Mouse (Mus musculus): ENCODE measurements around the gene Rpl35. TPM values are rescaled to one million over a fixed set of nuclear protein-coding genes. Genes with fewer than 3 reads are reported as not detected.

The Rpl35 gene
- polyA plus RNA-seq, 1 experiment from 2014 or later, result 505 TPM

DNA sequence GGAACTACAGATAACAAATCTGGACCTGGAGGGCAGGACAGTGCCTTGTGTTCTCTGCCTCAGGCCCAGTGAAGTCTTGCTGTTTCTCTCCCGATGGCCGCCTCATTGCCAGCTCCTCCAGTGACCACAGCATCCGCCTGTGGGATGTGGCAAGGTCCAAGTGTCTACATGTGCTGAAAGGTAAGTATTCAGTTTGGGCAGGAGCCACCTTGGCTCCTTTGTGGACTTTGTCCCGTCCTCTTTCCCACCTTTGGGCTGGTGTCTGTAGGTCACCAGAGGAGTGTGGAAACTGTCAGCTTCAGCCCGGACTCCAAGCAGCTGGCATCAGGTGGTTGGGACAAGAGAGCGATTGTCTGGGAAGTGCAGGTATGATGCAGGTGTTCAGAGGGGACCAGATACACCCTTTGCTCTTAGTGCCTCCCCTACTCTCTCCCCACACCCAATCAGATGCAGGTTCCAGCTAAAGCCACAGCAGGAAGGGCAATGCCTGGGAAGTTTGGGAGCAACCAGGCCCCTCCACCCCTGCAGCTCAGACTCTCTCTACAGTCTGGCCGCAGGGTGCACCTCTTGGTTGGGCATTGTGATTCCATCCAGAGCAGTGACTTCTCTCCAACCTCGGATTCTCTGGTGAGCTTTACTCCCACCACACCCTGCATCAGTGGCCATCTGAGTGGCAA is 5.4 kb downstream of the Rpl35 start:
- no peak for DNase-seq (ENCODE audit: low read depth, low spot score)
- no peak for TF ChIP-seq CTCF (IDR thresholded peaks at IDR 0.05)
- H3K27me3 ChIP-seq, result no peaks in the 10 kb centered on the region
- in situ Hi-C loops (cut with MboI; ENCODE audit: low pct_unique_long_range_greater_than_20kb), result loop anchor here (5.0 to 10.0 kb wide), 3 partner anchors 73 to 355 kb away; partner anchors contain the start of genes Nr6a1 and Psmb7
- ChIA-PET CTCF (interaction anchor here (1.0 to 2.3 kb wide), 2 partner anchors 10 to 74 kb away, joined by 3 to 8 read pairs; no protein-coding TSS in a partner anchor), POLR2A (interaction anchor here (0.6 to 1.9 kb wide), 4 partner anchors 8 to 508 kb away, joined by 3 to 7 read pairs (median 4); partner anchors contain the start of gene Nr6a1)
- ATAC-seq, result no peak

DNA sequence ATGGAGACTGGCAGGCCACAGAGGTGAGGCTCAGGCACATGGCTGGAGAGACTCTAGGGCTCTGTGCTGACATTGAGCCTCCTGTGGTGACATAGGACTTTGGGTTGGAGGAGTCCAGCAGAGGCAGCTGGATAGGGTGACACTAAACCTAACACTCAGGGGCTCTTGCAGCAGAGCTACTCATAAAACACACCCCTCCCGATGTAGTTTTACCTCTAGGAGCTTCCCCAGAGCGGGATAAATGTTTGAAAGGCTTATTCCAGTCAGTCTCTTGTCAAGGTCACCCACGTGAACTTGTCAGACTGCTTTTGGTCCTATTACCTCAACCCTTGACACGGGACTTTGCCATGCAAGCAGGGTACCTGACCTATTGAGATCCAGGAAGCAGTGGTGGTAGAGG is 6.0 kb downstream of the Rpl35 start:
- no peaks in the 10 kb centered on the region for H3K27me3 ChIP-seq
- in situ Hi-C loops (cut with MboI; ENCODE audit: low pct_unique_long_range_greater_than_20kb), result loop anchor here (5.0 kb wide), 2 partner anchors 72 to 202 kb away; partner anchors contain the start of gene Nr6a1
- TF ChIP-seq CTCF (IDR thresholded peaks at IDR 0.05), result no peak
- CTCF ChIA-PET, result interaction anchor here (1.5 to 2.3 kb wide), 2 partner anchors 13 to 74 kb away, joined by 5 to 8 read pairs; no protein-coding TSS in a partner anchor
- POLR2A ChIA-PET, result interaction anchor here (0.6 to 1.9 kb wide), 4 partner anchors 9 to 508 kb away, joined by 3 to 7 read pairs (median 4); partner anchors contain the start of gene Nr6a1
- no peak for DNase-seq (ENCODE audit: low read depth, low spot score)
- no peak for ATAC-seq

DNA sequence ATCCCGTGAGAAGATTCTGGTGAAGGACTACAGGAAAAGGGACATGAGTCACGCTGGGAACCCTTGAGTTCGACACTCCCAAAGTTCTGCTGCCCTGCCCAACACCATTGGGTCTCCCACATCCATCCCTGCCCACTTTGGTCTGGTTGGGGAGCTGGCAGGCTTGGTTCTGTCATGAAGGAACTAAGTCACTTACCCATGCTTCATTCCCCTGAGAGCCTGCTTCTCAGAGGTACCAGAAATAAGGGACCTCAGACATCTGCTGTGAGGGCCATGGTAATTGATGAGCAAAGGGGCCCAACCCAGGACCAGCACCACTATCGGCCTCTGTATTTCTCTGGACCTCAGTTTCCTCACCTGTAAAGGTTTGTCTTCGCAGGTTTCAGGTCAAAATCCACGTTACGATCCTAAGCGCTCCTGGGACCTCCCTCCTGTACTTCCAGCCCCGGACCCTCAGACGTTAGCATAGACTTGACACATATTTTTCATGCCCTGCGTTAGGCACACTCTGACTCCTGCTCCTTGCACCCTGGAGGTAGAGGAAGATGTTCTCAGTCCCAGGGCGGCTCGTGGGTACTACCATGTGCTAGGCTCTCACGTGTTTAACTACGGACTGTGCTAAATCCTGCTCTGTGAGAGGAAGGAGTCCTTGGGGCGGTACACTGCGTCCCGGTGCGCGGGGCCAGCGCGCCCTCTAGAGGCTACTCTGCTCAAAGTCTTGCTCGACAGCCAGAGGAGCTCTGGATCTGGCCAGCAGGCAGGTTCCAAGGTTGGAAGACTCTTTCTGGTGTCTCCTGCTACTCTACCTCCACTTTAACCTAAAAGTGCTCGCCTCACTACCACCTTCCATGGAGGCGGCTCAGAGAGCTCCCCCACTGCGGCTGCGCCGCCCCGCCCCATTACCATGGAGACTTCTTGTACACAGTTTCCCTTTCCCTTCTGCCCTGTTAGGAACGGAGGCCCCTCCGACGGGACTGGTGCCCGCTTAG is 7.7 kb downstream of the Rpl35 start, which contains the start of gene Wdr38:
Gene Wdr38 (plus strand): TSS at position 91 of the 989 bp plus-strand sequence.
- ATAC-seq, result peak; percentile 85
- ChIA-PET CTCF (interaction anchor here (0.7 to 2.3 kb wide), 11 partner anchors 11 to 175 kb away, joined by 3 to 13 read pairs (median 4); partner anchors contain the start of gene Nr6a1), POLR2A (interaction anchor here (1.9 kb wide), 1 partner anchor 10 kb away, joined by 7 read pairs; no protein-coding TSS in a partner anchor)
- no peak for TF ChIP-seq CTCF (IDR thresholded peaks at IDR 0.05)
- in situ Hi-C loops (cut with MboI; ENCODE audit: low pct_unique_long_range_greater_than_20kb), result loop anchor here (5.0 kb wide), 2 partner anchors 70 to 200 kb away; partner anchors contain the start of gene Nr6a1
- DNase-seq (ENCODE audit: low read depth, low spot score), result peak; percentile 76
- no peaks in the 10 kb centered on the region for H3K27me3 ChIP-seq

DNA sequence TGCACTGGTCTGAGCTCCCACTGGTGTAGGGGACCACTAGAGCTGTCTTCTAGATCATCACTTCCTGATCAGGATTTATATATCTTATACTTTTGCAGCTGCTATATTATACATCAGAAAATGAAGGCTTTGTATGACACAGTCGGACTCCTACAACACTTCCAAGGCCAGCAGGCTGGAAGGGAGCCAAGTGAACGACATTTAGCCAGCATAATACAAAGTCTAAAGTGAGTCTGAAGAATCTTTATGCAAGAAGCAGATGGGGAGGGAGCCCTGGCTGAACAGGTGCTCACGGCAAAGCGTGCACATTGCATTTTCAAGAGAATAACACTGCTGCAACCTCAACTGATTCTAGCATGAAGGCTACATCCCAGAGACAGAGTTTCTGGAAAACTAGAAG is 13.0 kb downstream of the Rpl35 start:
- no peak for TF ChIP-seq CTCF (IDR thresholded peaks at IDR 0.05)
- POLR2A ChIA-PET, result no interaction called here
- DNase-seq (ENCODE audit: low read depth, low spot score), result no peak
- CTCF ChIA-PET, result no interaction called here
- H3K27me3 ChIP-seq, result no peaks in the 10 kb centered on the region
- in situ Hi-C loops (cut with MboI; ENCODE audit: low pct_unique_long_range_greater_than_20kb), result no loop called here
- no peak for ATAC-seq

DNA sequence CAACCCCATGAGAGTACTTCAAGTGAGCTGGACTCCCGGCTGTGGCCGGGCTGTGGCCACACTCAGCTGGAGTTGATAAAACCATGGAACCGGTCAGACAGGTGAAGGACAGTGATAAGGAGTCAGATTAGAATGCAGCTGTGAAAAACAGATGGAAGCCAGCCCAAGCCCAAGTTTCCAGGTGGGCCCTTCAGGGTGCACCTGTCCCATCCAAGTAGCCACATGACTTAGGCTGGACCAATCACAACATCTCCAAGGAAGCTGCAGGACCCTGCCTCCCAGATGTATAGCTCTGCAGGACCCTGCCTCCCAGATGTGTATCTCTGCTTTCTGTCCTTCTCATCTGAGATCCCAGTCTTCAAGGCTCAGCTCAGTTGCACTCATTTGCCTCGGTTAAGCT is 13.4 kb downstream of the Rpl35 start:
- in situ Hi-C loops (cut with MboI; ENCODE audit: low pct_unique_long_range_greater_than_20kb), result no loop called here
- H3K27me3 ChIP-seq, result no peaks in the 10 kb centered on the region
- TF ChIP-seq CTCF (IDR thresholded peaks at IDR 0.05), result no peak
- CTCF ChIA-PET, result no interaction called here
- ATAC-seq, result no peak
- POLR2A ChIA-PET, result no interaction called here
- no peak for DNase-seq (ENCODE audit: low read depth, low spot score)

DNA sequence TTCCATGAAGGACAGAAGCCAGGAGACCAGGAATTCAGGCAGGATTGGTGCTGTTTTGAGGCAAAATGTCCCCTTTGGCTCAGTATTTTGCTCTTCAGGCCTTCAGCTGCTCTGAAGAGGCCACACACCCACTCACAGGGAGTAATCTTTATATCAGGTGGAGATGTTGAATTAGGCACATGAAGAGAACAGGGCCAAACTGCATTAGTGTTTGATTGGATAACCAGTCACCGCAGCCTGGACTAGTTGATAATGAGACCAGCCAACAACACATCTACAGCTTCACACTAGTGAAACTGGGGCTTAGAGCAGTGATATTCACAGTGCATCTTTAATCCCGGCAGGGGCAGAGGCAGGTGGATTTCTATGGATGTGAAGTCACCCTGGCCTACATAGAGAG is 16.5 kb downstream of the Rpl35 start:
- ATAC-seq (no peak), DNase-seq (ENCODE audit: low read depth, low spot score) (no peak)
- no peaks in the 10 kb centered on the region for H3K27me3 ChIP-seq
- ChIA-PET CTCF (no interaction called here), POLR2A (no interaction called here)
- TF ChIP-seq CTCF (IDR thresholded peaks at IDR 0.05), result no peak
- in situ Hi-C loops (cut with MboI; ENCODE audit: low pct_unique_long_range_greater_than_20kb), result no loop called here

DNA sequence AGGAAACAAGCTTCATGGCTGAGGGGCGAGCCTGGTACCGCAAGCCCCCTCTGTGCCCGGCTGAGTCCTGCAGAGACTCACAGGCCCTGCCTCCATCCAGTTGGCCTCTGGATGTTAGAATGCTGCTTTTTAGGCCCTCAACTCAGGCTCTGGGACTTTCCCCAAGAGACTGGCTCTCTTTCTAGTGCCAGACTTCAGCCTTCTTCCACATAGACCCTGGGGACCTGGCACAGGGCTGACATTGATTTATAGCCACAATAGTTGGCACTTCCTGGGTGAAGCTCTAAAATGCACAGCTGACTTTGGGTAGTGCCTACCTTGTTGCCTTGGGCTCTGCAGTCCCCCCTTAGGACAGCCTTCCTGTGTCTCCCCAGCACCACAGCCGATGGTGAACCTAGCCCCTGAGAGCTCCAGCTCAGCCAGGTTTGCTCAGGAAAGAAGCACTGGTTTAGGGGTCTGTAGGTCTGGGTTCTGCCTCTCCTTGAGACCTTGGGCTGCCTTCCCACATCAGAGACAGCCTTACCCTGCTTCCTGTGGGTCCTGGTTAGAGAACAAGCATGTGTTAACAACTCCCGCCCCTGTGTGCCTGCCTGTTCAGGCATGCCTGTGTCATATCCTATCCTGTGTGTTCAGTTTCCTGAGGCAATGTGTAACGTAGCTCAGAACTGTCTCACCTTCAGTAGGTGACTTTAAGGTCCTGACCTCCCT is 17.5 kb downstream of the Rpl35 start:
- no peaks in the 10 kb centered on the region for H3K27me3 ChIP-seq
- ChIA-PET CTCF (interaction anchor here (1.0 kb wide), 1 partner anchor 11 kb away, joined by 3 read pairs; no protein-coding TSS in a partner anchor), POLR2A (no interaction called here)
- TF ChIP-seq CTCF (IDR thresholded peaks at IDR 0.05), result no peak
- DNase-seq (ENCODE audit: low read depth, low spot score), result no peak
- ATAC-seq, result no peak
- in situ Hi-C loops (cut with MboI; ENCODE audit: low pct_unique_long_range_greater_than_20kb), result no loop called here

DNA sequence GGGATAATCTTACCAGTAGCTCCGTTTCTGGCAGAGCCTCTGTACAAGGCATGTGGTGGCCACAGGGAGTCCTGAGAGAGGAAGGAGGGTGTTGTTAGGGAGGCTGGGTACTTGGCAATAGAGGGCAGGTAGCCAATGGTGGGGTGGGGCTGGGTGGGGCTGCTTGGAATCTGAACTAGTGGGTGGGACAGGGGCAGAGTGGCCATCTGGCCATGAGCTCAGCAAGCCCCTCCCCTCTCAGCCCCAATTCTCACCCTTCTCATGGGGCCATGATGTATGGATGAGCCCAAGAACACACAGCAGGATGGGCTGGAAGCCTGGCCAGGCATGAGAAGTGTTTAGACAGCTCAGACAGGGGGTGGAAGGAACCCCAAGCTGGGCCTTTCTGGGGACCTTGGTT is 18.1 kb downstream of the Rpl35 start:
- POLR2A ChIA-PET, result no interaction called here
- TF ChIP-seq CTCF (IDR thresholded peaks at IDR 0.05), result no peak

DNA sequence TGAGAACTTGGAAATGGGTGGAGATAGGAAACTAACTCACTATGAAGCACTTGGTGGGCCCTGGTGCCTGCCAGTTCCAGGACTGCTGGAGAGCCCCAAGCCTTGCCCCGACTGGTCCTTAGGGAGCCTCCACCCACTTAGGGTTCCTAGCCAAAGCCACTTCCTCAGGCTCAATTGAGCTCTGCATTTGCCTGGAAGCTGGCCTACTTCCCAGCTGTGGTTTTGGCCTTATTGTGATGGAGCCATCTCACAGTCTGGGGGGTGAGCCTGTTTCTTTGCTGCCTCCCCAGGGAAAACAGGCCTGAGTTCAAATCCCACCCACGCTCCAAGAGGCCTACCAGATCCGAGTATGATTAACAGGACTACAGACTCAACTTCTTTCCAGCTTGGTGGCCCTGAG is 18.8 kb downstream of the Rpl35 start:
- CTCF ChIA-PET, result interaction anchor here (1.0 to 1.3 kb wide), 2 partner anchors 10 to 12 kb away, joined by 3 to 5 read pairs; no protein-coding TSS in a partner anchor
- no peak for ATAC-seq
- H3K27me3 ChIP-seq, result no peaks in the 10 kb centered on the region
- in situ Hi-C loops (cut with MboI; ENCODE audit: low pct_unique_long_range_greater_than_20kb), result no loop called here
- DNase-seq (ENCODE audit: low read depth, low spot score), result no peak
- POLR2A ChIA-PET, result no interaction called here
- TF ChIP-seq CTCF (IDR thresholded peaks at IDR 0.05), result no peak

More for the DNA sequence above, 18.1 kb downstream of the Rpl35 start:
- in situ Hi-C loops (cut with MboI; ENCODE audit: low pct_unique_long_range_greater_than_20kb), result no loop called here
- ATAC-seq (no peak), DNase-seq (ENCODE audit: low read depth, low spot score) (no peak)
- CTCF ChIA-PET, result interaction anchor here (1.0 kb wide), 1 partner anchor 11 kb away, joined by 3 read pairs; no protein-coding TSS in a partner anchor
- H3K27me3 ChIP-seq, result no peaks in the 10 kb centered on the region

DNA sequence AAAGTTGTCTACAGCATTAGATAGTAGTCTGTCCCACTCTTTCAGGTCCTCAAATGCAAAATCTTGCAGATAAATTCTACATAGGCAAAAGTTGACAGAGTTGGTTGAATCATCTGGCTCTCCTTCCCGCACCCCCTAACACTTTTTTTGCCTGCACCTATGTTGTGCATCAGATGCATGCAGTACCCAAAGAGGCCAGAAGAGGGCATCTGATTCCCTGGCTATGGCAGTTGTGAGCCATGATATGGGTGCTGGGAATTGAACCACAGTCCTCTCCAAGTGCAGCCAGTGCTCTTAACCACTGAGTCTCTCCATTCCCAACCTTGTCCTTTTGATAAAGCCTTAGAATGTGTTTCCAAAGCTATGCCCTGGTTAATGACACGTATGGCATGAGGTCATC is 22.0 kb downstream of the Rpl35 start:
- POLR2A ChIA-PET, result no interaction called here
- CTCF ChIA-PET, result no interaction called here
- TF ChIP-seq CTCF (IDR thresholded peaks at IDR 0.05), result no peak
- in situ Hi-C loops (cut with MboI; ENCODE audit: low pct_unique_long_range_greater_than_20kb), result no loop called here
- peaks cover 9% of the 10 kb centered on the region for H3K27me3 ChIP-seq
- DNase-seq (ENCODE audit: low read depth, low spot score) (no peak), ATAC-seq (no peak)
